Mouse (Mus musculus) T-helper 1 cell (primary cell): Measurements from ENCODE around the gene 2900026A02Rik.

Experiments
- in situ Hi-C: fragments of 300-600 bp; cut with MboI, MseI; formaldehyde crosslinking; loops from one replicate; pipeline ENCODE4 v1.15.1; 2025; ENCODE audit warnings: high pct_unique_total_duplicates

The 2900026A02Rik gene

DNA sequence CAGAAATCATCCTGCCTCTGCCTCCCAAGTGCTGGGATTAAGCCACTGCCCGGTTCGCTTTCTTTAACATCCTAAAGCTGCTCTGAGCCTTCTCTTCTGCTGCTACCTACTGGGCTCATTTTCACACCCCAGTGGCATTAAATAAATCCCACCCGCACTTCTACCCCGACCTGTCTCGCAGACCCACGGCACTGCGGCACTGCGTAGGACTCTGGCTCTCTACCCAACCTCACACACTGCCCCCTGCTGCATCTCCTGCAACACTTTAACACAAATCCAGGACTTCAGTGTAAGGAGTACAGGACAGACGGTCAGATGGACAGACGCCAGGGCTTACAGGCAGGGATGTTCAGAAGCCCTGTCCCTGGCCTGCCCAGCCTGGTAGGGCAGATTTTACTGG is 45.1 kb downstream of the 2900026A02Rik start:
- in situ Hi-C loops, result no loop called here

DNA sequence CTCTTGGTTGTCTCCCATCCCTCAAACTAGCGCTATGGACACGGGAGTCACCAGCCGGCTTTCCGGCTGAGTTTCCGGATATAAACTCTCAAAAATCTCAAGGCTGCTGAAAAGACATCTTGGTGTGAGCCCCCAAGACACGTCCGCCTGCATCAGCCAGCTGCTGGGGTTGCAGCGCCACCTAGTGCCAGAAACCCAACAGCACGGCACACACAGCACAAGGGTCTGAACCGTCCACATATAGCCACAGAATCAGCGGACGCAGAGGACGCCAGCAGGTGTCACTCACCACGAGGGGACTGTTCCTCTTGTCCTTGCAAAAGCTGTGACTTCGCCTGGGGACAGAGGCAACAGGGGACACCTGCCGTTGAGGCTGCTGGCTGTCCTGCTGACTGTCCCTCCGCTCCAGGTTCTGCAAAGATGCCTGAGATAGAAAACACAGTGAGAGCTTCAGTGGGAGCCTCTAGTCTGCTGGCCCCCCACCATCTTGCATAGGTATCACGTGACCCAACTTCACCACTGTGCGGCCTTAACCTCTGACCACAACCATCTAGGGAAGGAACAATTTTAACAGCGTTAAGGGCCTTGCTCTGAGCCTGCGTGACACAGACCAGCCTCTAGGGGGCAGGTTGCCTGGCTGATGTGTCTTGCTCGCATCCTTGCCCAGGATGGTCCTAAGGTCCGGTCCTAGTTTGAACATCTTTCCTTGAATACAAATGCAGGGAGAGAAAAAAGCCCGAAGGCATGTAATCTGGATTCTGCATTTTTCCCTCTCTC is 45.9 kb downstream of the 2900026A02Rik start:
- in situ Hi-C loops, result no loop called here

DNA sequence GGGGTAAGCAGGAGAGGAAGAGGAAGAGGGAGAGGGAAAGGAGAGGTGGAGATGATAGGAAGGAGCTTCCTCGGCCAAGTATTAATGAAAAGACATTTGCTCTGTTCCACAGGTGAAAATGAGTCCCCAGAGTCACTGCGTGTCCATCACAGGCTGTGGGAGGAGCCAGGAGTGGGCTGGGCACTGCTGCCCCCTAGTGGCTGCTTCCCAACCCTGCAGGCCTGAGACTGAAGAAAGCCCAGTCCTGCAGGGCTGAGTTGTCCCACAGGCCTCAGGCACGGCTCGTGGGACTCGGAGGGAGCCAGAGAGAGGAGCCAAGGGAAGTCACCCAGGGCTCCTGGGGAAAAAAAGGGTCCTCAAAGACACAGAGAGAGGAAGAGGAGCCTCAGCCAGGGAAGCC is 47.7 kb downstream of the 2900026A02Rik start:
- in situ Hi-C loops, result no loop called here

DNA sequence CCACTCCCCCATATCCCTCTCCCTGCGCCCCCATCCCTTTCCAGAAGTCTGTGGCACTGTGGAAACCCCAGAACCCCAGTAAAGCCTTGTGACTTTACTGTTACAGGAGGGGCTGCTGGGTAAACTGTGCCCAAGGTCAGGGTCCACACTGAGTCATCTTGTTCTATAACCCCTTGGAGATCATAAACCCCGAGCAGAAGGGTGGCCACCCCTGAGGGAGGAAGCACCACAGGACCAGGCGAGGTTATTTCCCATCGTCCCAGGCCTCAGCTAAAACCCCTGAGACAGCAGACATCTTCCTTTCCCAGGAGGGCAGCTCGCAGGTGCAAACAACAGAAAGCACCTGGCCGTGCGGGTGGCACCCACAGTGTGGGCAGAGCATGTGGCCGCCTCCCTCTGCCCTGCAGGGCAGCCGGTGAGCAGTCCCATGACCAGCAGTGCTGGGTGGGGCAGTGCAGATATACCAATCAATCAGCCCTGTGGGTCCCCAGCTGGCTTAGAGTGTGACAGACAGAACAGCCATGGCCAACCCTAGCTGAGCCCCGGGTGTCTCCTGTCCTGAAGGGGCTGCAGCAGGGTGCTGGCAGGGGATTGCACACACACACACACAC is 49.0 kb downstream of the 2900026A02Rik start:
- in situ Hi-C loops, result no loop called here

DNA sequence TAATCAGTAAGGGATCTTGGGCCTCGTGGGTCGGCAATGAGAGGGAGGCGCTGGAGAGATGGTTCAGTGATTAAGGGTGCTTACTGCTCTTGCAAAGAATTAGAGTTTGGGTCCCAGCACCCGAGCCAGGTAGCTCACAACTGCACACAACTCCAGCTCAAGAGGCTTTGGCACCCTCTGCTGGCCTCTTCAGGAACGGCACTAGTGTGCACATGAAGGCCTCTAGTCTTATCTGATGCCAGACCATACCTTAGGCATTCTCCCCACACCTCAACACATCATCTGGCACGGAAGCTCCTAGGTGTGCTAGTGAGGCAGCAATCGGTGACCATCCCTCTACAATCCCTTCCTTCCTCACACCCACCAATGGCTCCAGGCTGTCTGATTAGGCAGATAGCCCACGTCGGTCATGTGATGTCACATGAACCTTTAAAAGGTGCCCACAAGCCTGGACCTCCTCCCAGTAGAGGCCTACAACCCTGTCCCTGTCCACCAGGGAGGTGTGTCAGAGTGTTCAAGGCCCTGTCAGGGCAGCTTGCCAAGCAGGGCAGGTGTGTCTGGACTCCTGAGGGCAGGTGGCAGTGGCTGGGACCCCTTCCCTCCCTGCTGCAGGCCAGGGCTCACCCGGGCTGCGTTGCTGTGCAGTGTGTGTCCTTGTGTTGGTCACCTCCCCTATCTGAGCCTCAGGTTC is 50.8 kb downstream of the 2900026A02Rik start:
- in situ Hi-C loops, result no loop called here

DNA sequence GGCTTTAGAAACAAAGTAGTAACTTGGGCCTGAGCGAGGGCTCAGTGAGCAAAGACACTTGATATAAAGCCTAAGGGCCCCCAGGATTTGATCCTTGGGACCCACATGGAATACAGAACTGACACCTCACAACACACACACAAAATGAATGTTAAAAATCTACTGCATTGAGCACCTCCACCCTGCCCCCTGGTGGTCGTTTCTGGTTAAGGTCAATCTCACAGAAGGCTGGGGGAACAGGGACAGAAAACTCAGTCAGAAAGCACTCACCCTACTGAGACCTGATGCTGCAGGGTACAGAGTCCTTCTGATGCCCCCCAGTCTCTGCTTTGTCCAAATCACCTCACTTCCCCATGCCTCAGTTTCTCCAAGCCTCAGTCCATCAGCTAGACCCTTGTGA is 53.3 kb downstream of the 2900026A02Rik start:
- in situ Hi-C loops, result no loop called here

DNA sequence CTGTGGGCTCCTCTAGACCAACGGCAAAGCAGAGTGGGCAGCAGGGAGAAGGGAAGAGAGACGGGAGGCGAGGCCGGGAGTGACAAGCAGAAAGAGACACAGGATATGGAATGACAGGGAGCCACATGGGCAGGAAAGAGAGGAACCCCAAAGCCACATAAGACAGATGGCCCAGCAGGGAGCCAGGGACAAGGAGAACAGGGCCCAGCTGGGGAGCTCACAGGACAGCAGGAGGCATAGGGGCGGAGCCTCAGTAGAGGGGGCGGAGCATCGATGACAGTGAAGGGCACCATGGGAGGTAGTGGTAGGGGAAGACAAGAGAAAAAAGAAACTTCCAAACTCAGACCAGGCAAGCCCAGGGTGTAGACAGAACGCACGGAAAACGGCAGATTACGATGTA is 55.6 kb downstream of the 2900026A02Rik start:
- in situ Hi-C loops, result no loop called here

DNA sequence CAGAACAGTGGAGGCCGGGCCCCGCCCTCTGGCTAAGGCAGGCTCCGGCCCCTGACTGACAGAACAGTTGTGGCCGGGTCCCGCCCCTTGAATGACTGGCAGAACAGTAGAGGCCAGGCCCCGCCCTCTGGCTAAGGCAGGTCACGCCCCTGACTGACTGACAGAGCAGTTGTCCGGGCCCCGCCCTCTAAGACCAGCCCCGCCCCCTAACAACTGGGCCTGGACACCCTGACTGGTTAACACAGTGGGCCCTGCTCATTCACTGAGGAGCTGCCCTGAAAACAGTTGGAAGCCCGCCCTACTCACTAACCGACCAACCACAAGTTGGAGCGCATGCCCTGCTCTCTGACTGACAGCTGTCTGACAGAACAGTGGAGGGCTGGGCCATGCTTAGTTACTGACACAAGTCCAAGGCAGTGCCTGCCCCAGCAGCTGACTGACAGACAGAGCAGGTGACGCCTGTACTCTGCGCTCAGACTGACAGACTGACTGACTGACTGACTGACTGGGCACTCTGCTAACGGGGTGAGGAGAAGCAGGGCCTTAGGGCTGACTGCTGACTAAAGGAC is 56.1 kb downstream of the 2900026A02Rik start:
- in situ Hi-C loops, result no loop called here

DNA sequence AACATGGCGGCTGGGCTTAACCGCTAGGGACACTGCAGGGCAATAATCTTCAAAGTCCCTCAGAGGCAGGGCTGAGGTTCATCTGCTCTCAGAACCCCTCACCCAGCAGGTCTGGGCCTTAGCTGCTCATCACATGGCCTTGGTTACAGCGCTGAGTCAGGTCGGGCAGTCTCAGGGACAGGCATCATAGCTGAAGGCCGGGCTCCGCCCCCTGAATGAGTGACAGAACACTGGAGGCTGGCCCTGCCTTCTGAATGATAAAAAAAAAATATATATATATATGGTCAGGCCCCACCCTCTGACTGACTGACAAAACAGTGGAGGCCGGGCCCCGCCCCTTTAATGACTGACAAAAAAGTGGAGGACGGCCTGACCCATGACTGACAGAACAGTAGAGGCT is 56.6 kb downstream of the 2900026A02Rik start:
- in situ Hi-C loops, result no loop called here

DNA sequence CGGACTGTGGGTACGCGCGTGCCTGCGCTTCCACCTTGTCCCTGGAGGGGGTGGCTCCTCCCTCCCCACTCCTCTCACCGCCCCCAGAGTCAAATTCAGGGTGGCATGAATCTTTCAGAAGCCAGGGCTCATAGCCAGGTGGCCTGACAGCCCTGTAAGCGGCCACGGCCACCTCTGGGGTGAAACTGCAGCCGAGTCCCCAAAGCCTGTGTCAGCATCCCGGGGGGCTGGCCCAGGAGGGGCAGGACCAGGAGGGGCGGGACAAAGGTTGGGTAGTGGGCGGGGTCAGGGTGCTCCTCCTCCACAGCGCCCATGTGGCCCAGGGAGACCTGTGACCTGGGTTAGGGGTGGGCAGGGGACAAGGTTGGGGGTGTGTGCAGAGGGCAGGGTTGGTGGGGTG is 57.9 kb downstream of the 2900026A02Rik start:
- in situ Hi-C loops, result no loop called here

DNA sequence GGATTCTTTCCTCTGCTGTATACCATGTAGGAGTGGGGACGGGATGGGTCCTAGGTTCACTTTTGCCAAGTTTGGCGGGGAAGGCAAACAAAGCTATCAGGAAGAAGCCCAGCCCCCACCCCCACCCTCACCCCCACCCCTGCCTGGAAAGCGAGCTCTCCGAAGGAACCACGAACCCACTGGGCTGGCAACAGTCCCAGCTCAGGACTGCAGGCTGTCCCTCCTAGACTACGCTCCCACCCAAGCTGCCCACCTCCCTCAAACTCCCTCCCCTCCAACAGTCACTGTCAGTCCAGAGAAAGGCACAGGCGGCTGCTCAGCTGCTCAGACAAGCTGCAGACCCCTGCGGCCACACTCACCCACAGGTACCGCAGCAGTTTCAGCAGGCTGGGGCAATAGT is 58.3 kb downstream of the 2900026A02Rik start:
- in situ Hi-C loops, result no loop called here

DNA sequence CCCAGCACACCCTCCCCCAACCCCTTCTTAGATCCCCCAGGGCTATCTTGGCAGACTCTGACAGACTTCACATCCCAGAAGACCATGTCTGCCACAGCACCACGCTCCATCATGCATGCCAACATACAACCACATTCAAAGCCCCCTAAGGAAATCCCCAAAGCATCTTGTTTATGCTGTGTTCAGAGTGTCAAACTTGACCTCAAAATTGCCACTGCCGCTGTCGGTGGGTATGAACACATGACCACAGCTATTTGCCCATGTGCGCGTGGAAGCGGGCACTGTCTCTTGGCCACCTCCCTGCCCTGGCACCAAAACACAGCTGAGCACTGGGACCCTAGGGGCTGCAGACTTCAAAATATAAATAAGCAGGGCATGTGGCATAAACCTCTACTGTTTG is 59.5 kb downstream of the 2900026A02Rik start:
- in situ Hi-C loops, result no loop called here

DNA sequence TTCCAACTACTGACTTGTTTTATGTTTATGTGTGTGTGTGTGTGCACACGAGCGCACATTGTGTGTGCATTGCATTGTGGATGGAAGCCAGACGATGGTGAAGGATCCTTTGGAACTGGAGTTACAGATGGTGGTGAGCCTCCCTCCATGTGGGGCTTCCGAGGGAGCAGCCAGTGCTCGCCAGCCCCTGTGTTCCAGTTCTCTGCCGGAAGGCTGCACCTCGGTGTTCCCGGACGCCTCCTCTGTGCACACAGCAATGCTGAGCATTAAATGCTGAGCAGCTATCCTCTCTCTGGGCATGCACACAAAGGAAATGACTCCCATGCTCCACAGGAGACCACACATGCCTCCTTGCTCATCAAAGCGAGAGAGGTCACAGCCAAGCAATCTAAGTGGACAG is 60.7 kb downstream of the 2900026A02Rik start:
- in situ Hi-C loops, result no loop called here

DNA sequence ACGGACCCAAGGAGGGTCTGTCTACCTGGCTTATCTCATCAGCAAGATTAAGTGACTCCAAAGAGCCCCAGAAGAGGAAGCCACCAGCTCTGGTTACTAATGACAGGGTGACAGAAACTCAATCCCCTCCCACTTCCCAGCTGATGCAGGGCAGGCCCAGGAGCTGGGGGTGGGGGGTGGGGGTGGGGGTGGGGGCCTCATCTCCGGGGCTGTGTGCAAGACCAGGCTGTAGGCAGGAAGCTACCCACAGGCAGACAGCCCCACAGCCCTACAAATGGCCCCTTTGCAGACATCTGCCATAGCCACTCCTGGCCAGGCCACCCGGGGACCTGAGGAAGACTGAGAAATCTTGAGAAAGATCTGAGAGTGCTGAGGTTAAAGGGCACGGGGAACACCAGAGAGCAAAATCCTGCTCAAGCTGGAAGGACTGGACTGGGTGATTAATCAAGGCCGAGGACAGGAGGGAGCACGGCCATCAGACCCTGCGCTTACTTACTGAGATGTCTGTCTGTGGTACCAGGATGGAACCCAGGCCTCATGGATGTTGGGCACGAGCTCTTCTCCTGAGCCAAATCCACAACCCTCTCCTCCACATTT is 62.2 kb downstream of the 2900026A02Rik start:
- in situ Hi-C loops, result no loop called here

DNA sequence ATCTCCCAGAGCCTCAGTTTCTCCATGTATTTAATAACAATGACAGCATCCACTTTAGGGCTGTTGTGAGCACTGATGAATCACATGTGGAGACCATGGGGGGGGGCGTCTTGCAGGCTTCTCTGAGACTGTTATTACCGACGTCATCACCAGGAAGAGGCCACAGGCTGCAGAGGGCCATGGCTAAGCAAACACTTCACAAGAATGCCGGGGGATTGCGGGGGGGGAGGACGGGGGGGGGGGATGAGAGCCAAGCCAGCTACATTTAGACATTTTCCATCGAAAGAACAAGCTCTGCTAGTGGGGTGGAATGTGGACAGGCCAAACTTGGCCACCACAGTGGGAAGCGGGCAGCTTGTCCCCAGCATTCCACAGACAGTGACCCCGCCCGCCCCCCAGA is 63.4 kb downstream of the 2900026A02Rik start:
- in situ Hi-C loops, result no loop called here

DNA sequence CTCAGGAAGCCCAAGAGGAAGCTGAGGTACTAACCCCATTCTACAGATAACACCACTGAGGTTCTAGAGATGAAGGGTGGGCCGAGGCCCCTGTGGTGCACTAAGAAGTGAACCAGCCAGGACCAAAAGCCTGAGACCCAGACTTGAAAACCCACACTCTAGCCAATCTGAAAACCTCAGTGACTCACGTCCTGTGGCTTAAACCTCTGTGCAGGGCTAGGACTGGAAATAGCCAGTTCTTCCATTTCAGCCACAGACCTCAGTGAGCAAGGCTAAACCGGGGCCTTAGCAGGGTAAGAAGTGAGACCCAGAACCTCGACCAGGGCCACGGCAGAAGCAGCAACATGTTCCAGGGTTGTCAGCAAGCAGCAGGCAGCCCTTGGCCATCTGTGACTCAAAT is 64.0 kb downstream of the 2900026A02Rik start:
- in situ Hi-C loops, result no loop called here

DNA sequence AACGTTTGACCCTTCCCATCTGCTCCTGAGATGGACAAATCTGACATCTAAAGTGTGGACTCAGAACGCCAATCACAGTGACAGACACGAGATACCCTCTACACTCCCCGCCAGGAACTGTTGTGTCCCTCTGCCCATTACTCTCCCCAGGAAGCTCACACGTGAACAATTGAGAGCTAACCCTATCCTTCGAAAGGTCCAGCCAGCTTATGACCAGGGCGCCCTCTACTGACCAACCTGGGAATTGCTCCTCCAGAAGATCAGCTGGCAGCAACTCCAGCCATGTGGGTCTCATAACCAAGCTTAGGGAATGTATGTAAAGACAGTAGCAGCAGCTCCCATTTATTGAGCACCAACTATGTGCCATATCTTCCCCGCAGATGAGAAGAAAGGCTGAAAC is 65.9 kb downstream of the 2900026A02Rik start:
- in situ Hi-C loops, result no loop called here

DNA sequence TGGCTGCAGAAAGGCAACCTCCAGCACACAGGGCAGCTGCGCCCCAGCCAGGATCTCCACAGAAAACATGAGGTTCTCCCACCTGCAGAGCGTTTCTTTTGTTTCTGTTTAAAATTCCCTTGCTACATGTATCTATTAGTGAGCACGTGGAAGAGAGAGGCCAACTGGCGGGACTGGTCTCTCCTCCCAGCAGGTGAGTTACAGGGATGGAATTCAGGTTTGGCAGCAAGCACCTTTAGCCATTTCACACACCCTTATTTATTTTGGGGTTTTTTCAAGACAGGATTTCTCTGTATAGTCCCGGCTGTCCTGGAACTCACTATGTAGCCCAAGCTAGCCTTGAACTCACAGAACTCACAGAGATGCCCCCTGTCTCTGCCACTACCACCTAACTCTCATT is 66.6 kb downstream of the 2900026A02Rik start:
- in situ Hi-C loops, result loop anchor here (5.0 kb wide), 1 partner anchor 57 kb away; no protein-coding TSS in a partner anchor

DNA sequence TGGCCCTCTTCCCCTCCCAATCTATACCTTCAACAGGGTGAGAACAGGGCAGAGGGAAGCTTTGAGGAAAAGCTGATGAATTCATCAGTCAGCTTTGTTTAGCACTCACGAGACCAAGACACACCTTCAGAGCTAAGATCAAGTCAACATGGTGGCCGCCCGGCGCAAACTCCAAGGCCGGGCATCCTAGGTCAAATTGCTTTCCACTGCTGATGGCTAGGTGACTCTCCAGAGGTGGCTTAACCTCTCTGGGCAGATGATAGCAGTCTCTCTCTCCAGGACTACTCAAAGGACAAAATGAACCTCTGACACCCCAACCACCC is 67.6 kb downstream of the 2900026A02Rik start:
- in situ Hi-C loops, result loop anchor here (5.0 kb wide), 1 partner anchor 56 kb away; no protein-coding TSS in a partner anchor

DNA sequence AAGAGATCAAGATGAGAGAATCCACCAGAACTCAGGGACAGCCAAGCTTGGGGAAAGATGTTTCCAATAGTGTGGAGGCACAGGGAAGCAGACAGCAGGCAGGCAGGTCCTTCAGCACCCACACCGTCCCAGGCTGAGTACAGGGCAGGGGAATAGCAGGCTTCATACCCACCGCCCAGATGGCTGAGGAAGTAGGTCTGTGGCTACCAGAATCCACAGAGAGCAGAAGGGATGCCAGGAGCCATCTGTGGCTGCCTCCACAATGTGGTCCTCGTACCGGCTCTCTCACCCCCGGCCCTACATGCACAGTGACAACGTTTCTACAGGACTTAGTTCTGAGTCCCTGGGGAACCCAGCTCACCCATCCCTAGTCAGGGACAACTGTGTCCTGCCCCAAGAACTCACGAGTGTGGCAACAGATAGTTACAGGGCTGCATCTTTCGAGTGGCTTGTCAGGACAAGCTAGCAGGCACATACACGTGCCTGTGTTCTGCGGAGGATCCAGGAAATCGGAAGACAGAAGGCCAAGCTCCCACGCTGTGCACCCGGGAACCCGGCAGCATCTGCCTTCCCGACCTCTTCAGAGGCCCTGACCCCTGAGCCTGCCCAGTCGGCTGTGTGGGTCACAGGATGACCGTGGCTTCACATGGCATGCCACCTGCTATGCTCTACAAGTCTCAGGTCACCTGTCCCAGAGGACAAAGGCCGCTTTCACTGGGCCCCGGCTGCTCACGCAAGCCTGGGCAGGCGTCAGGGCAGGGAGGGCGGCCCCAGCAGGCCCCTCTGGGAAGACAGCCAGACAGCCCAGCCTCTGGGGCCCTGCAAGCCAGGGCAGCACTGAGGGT is 68.2 kb downstream of the 2900026A02Rik start:
- in situ Hi-C loops, result loop anchor here (5.0 kb wide), 1 partner anchor 56 kb away; no protein-coding TSS in a partner anchor

DNA sequence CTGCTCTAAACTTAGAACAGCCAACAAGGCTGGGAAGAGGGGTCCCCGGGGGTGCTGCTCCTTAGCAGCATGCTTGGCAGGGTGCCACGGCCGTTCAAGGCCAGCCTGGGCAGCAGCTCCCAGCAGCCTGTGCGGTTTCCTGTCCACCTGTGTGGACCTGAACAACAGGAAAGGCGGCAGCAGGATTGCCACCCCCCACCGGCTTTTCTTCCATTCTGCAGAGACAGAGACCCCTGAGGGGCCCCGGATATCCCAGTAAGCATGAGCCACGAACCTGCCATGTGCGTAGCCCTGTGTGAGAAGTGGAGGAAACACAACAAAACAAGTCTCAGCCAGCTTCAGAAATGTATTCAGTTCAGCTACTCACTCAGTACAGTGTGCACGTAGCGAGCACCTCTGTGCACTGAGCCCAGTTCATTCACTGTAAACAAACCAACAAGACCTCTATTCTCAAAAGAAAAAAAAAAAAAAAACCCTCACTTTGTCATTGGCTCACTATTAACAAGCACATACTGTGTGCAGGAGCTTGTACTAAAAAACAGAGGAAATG is 69.4 kb downstream of the 2900026A02Rik start:
- in situ Hi-C loops, result loop anchor here (5.0 kb wide), 1 partner anchor 54 kb away; no protein-coding TSS in a partner anchor
